Mouse (Mus musculus) adrenal gland, adult 8-10 months (tissue): ENCODE measurements around the gene Aff3. TPM values are rescaled to one million over a fixed set of nuclear protein-coding genes. Genes with fewer than 3 reads are reported as not detected.

Experiments
- DNase-seq: peaks from one replicate; pipeline ENCODE4 v3.0.0; 2022
- total RNA-seq, 4 experiments: library from RNA; stranded (reverse); gene quantifications; 2 replicates each; pipeline ENCODE4 v1.2.4; 2022

Aff3 gene
- total RNA-seq, 4 experiments from 2014 or later = 3.0 to 5.3 (median 4.0) TPM

GRCm38 (mm10) chr1:38657606-38658005, 7.1 kb downstream of the Aff3 start:
- DNase-seq = no peak

GRCm38 (mm10) chr1:38654981-38655540, 9.7 kb downstream of the Aff3 start:
- DNase-seq = no peak

- no peak for DNase-seq
Observed at GRCm38 (mm10) chr1:38650031-38650430, 14.7 kb downstream of the Aff3 start.

- DNase-seq = no peak
Observed at GRCm38 (mm10) chr1:38649174-38649573, 15.6 kb downstream of the Aff3 start.

GRCm38 (mm10) chr1:38642288-38642687, 22.5 kb downstream of the Aff3 start:
- no peak for DNase-seq

- no peak for DNase-seq
Observed at GRCm38 (mm10) chr1:38639669-38640068, 25.1 kb downstream of the Aff3 start.

GRCm38 (mm10) chr1:38635596-38635995, 29.2 kb downstream of the Aff3 start:
- DNase-seq = no peak

GRCm38 (mm10) chr1:38634081-38634480, 30.7 kb downstream of the Aff3 start:
- no peak for DNase-seq

GRCm38 (mm10) chr1:38632461-38633180, 32.1 kb downstream of the Aff3 start:
- no peak for DNase-seq

- no peak for DNase-seq
Observed at GRCm38 (mm10) chr1:38631501-38632279, 33.1 kb downstream of the Aff3 start.

GRCm38 (mm10) chr1:38628901-38629585, 35.7 kb downstream of the Aff3 start:
- DNase-seq = no peak

- no peak for DNase-seq
Observed at GRCm38 (mm10) chr1:38628426-38628825, 36.3 kb downstream of the Aff3 start.

GRCm38 (mm10) chr1:38627683-38628361, 36.9 kb downstream of the Aff3 start:
- no peak for DNase-seq

GRCm38 (mm10) chr1:38626739-38627661, 37.8 kb downstream of the Aff3 start:
- DNase-seq = no peak

- DNase-seq = no peak
Observed at GRCm38 (mm10) chr1:38626388-38626738, 38.4 kb downstream of the Aff3 start.

GRCm38 (mm10) chr1:38621840-38622239, 42.9 kb downstream of the Aff3 start:
- DNase-seq = no peak

- no peak for DNase-seq
Observed at GRCm38 (mm10) chr1:38620401-38620800, 44.4 kb downstream of the Aff3 start.

- DNase-seq = no peak
Observed at GRCm38 (mm10) chr1:38606741-38607140, 58.0 kb downstream of the Aff3 start.

GRCm38 (mm10) chr1:38605426-38605825, 59.3 kb downstream of the Aff3 start:
- DNase-seq = no peak

GRCm38 (mm10) chr1:38604611-38605010, 60.1 kb downstream of the Aff3 start:
- no peak for DNase-seq

- DNase-seq = no peak
Observed at GRCm38 (mm10) chr1:38601802-38602508, 62.8 kb downstream of the Aff3 start.
